Mouse (Mus musculus): ENCODE results near the gene Cdkl2.

DNA sequence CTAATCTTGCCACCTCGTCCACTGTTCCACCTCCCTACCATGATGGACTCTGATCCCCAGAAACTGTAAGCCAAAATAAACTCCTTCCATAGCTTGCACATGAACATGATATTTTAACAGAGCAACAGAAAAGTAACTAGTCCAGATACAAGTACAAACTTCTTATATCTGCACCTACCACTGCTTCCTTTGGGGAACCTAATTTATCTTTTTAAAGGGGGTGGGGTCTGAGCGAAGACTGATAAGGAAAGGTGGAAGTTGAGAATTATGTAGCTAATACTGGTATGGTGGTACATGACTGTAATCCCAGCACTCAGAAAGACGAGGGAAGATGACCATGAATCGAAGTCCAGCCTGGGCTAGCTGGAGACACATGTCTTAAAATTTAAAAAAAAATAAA lies 43.8 kb upstream of the Cdkl2 start:
- TF ChIP-seq MAFK (IDR thresholded peaks at IDR 0.05; ENCODE audit: insufficient read depth, low read depth, low read length) (no peak), CHD2 (IDR thresholded peaks at IDR 0.05; ENCODE audit: low read depth, low read length) (no peak), HCFC1 (IDR thresholded peaks at IDR 0.05; ENCODE audit: borderline replicate concordance, insufficient read depth, low read length) (no peak), ZC3H11A (IDR thresholded peaks at IDR 0.05; ENCODE audit: borderline replicate concordance, low read depth, low read length) (no peak), ZNF384 (IDR thresholded peaks at IDR 0.05; ENCODE audit: low read depth, low read length) (no peak)
